Mouse (Mus musculus) E14TG2a.4 (cell line): ENCODE measurements around the gene Adgrv1.

Experiments used
- CTCF ChIP-seq: conservative IDR thresholded peaks from 2 replicates; pipeline ENCODE4 v1.5.1; 2014; ENCODE audit warnings: low read length
- NANOG ChIP-seq: IDR thresholded peaks from 2 replicates; pipeline ENCODE4 v1.6.1; 2014; ENCODE audit warnings: borderline replicate concordance, low read length, mixed read lengths
- POU5F1 ChIP-seq: IDR thresholded peaks from 2 replicates; pipeline ENCODE4 v1.6.1; 2014; ENCODE audit warnings: low read length, borderline replicate concordance

DNA sequence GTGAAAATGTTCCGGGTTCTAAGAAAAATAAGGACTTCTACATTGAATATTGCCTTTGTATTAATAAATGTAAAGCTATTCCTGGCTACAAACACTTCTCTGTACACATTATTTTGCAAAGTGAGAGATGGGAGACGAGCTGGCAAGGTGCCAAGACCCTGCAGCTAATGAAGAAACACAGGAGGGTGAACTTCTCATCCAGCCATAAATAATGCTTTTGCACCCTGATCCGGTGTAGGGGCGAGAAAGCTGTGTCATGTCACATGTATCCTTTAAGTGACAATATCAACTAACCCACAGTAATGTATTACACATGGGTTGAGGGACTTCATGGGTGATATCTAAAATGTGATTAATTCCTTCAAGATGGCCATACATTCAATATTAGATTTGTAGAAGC lies 451.5 kb downstream of the Adgrv1 start:
- TF ChIP-seq CTCF: no peak
- TF ChIP-seq POU5F1: no peak
- no peak for TF ChIP-seq NANOG
